Mouse (Mus musculus): ENCODE results near the gene Ttc41.
"Not testable (repeated sequence)": the region's sequence is repeated elsewhere in the genome, so short reads cannot be mapped to it uniquely, and the experiment has no call there.

The Ttc41 gene

DNA sequence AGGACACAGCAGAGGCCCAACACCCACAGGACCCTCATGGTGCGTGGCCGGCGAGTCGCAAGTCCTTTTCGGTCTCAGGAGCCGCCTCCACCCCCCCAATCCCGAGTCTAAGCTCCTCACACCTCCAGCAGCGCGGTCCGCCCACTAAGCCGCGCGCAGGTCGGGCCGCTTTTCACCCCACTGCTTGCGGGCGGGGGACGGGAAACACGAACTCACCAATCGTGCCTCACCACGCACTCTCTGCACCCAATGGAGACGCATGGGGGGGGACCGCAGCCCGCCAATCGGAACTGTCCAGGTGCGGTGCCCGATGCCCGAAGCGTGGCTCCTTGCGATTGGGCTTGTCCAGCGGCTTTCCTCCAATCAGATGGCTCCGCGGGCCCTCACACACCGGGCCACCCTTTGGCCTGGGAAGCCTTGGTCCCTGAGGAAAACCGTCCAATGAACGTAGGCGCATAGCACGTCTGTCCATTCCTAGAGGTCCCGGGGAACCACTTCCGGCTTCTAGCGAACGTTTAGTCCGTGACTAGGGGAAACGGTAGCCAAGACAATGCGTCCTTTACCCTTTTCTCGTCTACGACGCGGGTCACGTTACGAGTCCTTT is at the start of gene Ttc41, which contains the start of gene Hsp90b1:
TSS of gene Ttc41 (plus strand) at position 494 of the 604 bp plus-strand sequence.
TSS of gene Hsp90b1 (minus strand) at position 192 of the 604 bp plus-strand sequence.
- in situ Hi-C loops (cut with MboI, MseI) = no loop called here

DNA sequence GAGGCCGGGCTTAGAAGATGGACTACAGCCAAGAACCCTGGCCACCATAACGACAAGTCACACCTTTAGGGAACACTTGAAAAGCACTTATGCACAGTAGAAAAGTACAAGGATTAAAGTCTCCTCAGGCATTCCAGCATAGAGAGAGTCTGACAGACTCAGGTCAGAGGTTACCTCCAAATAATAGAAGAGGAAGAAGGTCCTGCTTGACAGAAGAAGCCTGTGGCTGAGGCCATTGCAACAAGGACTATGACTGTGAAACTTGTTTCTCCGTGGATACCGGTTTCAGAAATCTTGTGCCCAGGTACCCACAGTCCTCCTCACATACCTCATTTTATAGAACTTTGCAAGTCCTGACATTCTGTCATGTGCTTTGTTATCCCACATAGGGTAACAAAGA is 35.1 kb upstream of the Ttc41 start:
- in situ Hi-C loops (cut with MboI, MseI) = loop anchor here (5.0 kb wide), 1 partner anchor 843 kb away; the partner anchor contains the start of gene Pwp1 (in 2 of the 2)

DNA sequence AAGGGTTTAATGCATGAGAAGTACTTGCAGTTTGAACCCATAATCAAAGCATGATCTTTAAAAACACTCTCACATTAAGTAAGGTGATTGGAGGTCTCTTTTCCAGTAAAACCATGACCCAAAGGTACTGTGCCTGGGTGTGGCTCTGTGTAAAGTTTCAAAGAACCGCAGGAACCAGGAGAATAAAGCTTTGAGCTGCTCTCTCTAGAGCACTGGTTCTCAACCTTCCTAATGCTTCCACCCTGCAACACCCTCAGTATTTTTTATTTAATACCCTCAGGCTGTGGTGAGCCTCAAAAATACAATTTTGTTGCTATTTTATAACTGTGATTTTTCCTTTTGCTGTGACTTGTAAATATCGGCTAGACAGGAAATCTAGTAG is 20.8 kb upstream of the Ttc41 start:
- in situ Hi-C loops (cut with MboI, MseI) = not testable (repeated sequence)

GRCm38 (mm10) chr10:86685179-86686016 is 20.2 kb upstream of the Ttc41 start:
- in situ Hi-C loops (cut with MboI, MseI) = not testable (repeated sequence)

- in situ Hi-C loops (cut with MboI, MseI) = not testable (repeated sequence)
These were observed 19.6 kb upstream of the Ttc41 start for GRCm38 (mm10) chr10:86686017-86686360.

DNA sequence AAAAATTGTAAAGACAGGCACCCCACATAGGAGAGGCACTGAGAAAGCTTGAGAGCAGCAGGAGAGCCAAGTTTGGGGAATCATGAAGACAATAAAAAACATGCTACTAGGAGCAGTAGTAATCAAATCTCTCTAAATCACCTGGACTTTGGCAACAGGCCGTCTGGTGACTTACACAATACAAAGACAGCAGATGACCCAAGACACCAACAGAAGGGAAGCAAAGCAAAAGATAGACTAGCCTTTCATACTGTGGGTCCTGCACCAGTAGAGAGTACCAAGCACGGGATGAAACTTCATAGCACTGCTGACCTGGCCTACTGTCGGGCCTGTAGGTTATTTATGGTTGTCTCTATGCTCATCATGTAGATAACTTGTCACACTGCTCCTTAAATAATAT is 5.4 kb upstream of the Ttc41 start:
- in situ Hi-C loops (cut with MboI, MseI) = loop anchor here in 1 of 2 experiments (5.0 kb wide), 1 partner anchor 77 kb away; the partner anchor contains the start of gene Nt5dc3

GRCm38 (mm10) chr10:86700973-86701372 is 4.6 kb upstream of the Ttc41 start:
- in situ Hi-C loops (cut with MboI, MseI) = loop anchor here in 1 of 2 experiments (5.0 kb wide), 1 partner anchor 76 kb away; the partner anchor contains the start of gene Nt5dc3

GRCm38 (mm10) chr10:86702312-86702920 is 3.2 kb upstream of the Ttc41 start:
- in situ Hi-C loops (cut with MboI, MseI) = loop anchor here in 1 of 2 experiments (5.0 kb wide), 1 partner anchor 75 kb away; the partner anchor contains the start of gene Nt5dc3

DNA sequence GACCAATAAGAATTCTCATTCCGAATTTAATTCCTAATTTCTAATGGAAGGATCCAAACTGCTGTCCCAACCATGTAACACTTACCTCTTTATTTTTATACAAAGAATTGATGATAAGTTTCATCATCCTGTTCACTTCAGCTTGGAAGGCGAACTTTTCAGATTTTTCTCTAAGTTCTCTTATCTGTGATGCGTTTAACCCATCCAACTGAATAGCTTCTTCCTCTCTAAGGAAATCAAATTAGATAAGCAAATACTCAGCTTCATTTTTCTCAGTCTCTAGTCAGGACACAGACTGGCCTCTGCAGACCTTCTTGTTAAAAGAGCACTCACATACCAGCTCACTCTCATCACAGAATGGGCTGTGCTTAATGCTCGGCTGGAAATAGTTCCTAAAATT is 2.2 kb upstream of the Ttc41 start:
- in situ Hi-C loops (cut with MboI, MseI) = loop anchor here in 1 of 2 experiments (5.0 kb wide), 1 partner anchor 74 kb away; the partner anchor contains the start of gene Nt5dc3

GRCm38 (mm10) chr10:86704141-86704540 is 1.5 kb upstream of the Ttc41 start:
- in situ Hi-C loops (cut with MboI, MseI) = loop anchor here in 1 of 2 experiments (5.0 kb wide), 1 partner anchor 73 kb away; the partner anchor contains the start of gene Nt5dc3

- in situ Hi-C loops (cut with MboI, MseI) = loop anchor here in 1 of 2 experiments (5.0 kb wide), 1 partner anchor 73 kb away; the partner anchor contains the start of gene Nt5dc3
These were observed 921 bp upstream of the Ttc41 start for GRCm38 (mm10) chr10:86704589-86705191.

DNA sequence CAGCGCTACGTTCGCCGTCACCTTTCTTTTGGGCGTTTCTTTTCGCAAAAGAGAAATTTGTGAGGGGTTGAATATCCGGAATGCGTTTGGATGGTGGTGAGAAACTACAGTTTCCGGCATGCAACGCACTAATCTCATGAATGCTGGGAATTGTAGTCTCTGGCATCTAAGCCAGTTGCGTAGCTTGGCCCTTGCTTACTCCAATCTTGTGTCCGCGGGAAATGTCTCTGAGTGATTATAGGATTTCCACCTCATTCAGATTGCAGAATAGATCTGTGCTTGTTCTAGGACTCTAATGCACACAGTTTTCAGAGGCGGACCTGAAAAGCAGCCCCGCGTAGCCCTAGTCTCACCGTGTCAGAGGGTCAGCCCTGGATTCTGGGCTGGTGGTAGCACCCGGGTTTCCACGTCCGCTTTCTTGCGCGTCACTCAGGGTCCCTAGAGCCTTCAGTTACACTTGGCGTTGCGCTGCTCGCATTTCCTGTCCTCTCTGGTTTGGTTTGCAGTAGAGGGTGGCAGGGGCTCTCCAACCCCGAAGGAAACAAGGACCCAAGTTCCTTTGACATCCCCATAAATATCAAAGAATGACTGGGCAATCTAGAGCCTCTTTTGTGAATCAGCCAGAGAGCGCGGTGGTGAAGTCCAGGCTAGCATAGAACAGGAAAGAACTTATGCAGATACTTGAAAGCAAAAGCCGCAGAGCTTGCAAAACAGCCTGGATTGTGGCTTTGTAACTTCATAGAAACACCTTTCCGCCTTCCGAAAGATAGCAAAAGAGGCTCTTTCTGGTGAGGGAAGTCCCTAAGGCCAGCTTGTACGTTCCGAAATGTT is 526 bp downstream of the Ttc41 start:
- in situ Hi-C loops (cut with MboI, MseI) = no loop called here

DNA sequence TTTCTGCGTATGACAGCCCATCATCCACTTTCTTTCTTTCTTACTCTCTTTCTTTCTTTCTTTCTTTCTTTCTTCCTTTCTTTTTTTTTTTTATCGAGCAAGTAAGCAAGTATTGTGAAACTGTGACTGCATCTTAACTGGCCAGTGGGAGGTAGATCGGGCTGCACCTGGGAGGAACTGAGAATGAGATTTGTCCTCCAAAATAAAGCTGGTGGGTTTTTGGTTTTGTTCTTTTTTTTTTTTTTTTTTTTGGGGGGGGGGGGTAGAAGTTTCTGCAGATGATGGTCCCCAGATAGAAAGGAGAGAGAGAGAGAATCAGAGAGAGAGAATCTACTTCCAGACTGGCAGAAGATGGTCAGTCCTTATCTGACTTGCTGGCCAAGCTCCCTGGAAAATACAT is 1.5 kb downstream of the Ttc41 start:
- in situ Hi-C loops (cut with MboI, MseI) = no loop called here

GRCm38 (mm10) chr10:86712156-86712555 is 6.5 kb downstream of the Ttc41 start:
- in situ Hi-C loops (cut with MboI, MseI) = no loop called here

DNA sequence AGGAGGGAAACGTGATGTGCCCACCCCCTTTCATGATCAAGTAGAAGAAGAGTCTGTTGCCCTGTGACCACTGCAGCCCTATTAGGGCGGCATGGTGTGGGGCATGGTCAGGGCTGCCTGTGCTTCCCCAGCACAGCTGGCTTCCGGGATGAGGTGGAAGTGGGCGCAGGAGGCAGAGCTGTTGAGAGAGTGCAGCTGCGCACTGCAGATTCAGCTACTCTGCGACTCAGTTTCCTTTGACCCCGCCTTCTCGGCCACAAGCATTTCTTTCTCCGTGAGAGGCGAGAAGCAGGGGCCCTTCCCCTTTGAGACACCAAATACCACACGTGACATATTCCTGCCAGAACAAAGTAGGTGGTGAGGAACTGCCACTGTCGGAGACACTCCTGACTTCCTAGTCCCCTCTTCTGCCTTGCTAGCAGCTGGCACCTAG is 22.0 kb downstream of the Ttc41 start:
- in situ Hi-C loops (cut with MboI, MseI) = loop anchor here in 1 of 2 experiments (5.0 kb wide), 1 partner anchor 45 kb away; no protein-coding TSS in a partner anchor

- in situ Hi-C loops (cut with MboI, MseI) = loop anchor here in 1 of 2 experiments (5.0 kb wide), 1 partner anchor 44 kb away; no protein-coding TSS in a partner anchor
These were observed 22.6 kb downstream of the Ttc41 start for GRCm38 (mm10) chr10:86728176-86728575.

- in situ Hi-C loops (cut with MboI, MseI) = loop anchor here (5.0 to 10.0 kb wide), 2 partner anchors 94 to 256 kb away; no protein-coding TSS in a partner anchor
These were observed 25.4 kb downstream of the Ttc41 start for GRCm38 (mm10) chr10:86730823-86731499.

GRCm38 (mm10) chr10:86731500-86731863 is 25.9 kb downstream of the Ttc41 start:
- in situ Hi-C loops (cut with MboI, MseI) = loop anchor here (5.0 to 10.0 kb wide), 2 partner anchors 94 to 257 kb away; no protein-coding TSS in a partner anchor

DNA sequence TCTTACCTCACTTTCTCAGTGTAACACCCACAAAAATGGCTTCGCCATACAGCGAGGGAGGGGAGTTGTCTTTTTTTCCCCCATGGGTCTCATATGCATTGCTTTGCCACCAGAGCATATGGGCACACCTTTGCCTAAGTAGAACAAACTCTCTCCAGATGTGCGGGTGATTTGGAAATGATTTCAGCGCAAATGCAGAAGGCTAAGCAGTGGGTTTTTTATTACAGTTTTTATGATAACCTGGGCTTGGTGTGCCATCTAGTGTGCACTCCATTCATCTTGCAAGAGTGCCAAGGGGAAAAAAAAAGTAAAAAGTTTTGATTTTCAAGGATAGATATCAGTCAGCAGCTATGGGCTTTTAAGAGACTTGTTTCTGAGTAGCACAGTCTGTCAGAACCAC is 29.4 kb downstream of the Ttc41 start:
- in situ Hi-C loops (cut with MboI, MseI) = loop anchor here in 1 of 2 experiments (10.0 kb wide), 1 partner anchor 260 kb away; no protein-coding TSS in a partner anchor
